Comparison of ENCODE assay signal across 8 mouse cellular contexts in the genomic region with DNA sequence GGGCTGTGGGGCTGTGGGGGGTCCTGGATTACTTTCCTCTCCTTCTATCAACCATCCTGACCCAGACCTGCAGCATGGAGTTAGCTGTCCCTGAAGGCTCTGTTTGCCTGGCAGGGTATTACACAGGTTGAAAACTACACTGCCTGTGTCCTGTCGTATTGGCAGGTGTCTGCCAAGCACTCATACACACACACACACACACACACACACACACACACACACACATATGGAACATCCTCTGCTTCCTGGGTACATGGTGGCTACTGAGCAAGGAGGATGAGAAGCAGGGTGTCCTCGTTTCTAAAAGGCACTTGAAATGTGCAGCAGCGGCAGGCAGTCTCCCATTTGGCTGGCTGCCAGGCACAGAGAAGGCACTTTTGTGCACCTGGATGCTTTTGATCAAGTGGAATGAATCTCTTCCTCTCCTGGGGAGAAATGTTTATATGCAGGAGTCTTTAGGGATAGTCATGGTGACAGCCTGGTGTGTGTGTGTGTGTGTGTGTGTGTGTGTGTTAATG. TPM values are rescaled to one million over a fixed set of nuclear protein-coding genes. Genes with fewer than 3 reads are reported as not detected.
DNase-seq lines count a peak whose midpoint lies in the region; ATAC-seq lines count a peak whose summit lies in the region.

No protein-coding gene starts in this region.

- H3K36me3 ChIP-seq in kidney, embryonic 16.5 days (ENCODE audit: insufficient read depth, low read length) = no peaks in the 10 kb centered on the region
- no peaks in the 10 kb centered on the region for H3K36me3 ChIP-seq in embryonic facial prominence, embryonic 10.5 days (replicated peaks)
- H3K36me3 ChIP-seq in neural tube, embryonic 11.5 days (ENCODE audit: control insufficient read depth, insufficient read depth, low read length) = no peaks in the 10 kb centered on the region

- H3K27me3 ChIP-seq in kidney, embryonic 16.5 days (ENCODE audit: insufficient read depth, low read length) = no peaks in the 10 kb centered on the region
- no peaks in the 10 kb centered on the region for H3K27me3 ChIP-seq in embryonic facial prominence, embryonic 10.5 days (replicated peaks; ENCODE audit: low read depth, poor library complexity, severe bottlenecking)
- H3K27me3 ChIP-seq in neural tube, embryonic 11.5 days (ENCODE audit: control insufficient read depth, insufficient read depth, low read length) = no peaks in the 10 kb centered on the region

- H3K4me2 ChIP-seq in kidney, embryonic 16.5 days (replicated peaks; ENCODE audit: low read depth, low read length) = 0 out of 2 replicates have a peak overlapping the region, but pooled peaks have one; percentile 6
- no peak overlapping the region for H3K4me2 ChIP-seq in neural tube, embryonic 11.5 days (ENCODE audit: low read depth)

- ATAC-seq in kidney, embryonic 16.5 days (ENCODE audit: low FRiP score, low TSS enrichment) = no peak
- no peak for ATAC-seq in neural tube, embryonic 11.5 days (ENCODE audit: insufficient read depth, low FRiP score, low TSS enrichment)

- no peak overlapping the region for H3K9ac ChIP-seq in kidney, embryonic 16.5 days (replicated peaks; ENCODE audit: low read length)
- no peak overlapping the region for H3K9ac ChIP-seq in neural tube, embryonic 11.5 days (ENCODE audit: low read length)

- no peaks in the 10 kb centered on the region for H3K4me1 ChIP-seq in kidney, embryonic 16.5 days (ENCODE audit: insufficient read depth, low read length)
- H3K4me1 ChIP-seq in embryonic facial prominence, embryonic 10.5 days = peaks cover 29% of the 10 kb centered on the region
- 0 out of 2 replicates have a peak, but pooled peaks cover 5% of the 10 kb centered on the region for H3K4me1 ChIP-seq in neural tube, embryonic 11.5 days (ENCODE audit: control insufficient read depth, insufficient read depth, low read length)

- DNase-seq in kidney, adult 18-20 months = no peak
- DNase-seq in embryonic facial prominence, embryonic 10.5 days (ENCODE audit: low spot score) = peak; percentile 47
- DNase-seq in forelimb bud, embryonic 11.5 days (ENCODE audit: low read depth, low spot score) = peak; percentile 24
- DNase-seq in neural tube, embryonic 11.5 days (ENCODE audit: low spot score) = peak; percentile 11
- no peak for DNase-seq in Muller cell, postnatal 12 days (ENCODE audit: inconsistent ontology term)
- no peak for DNase-seq in ovary, adult 18-20 months (ENCODE audit: low spot score)
- no peak for DNase-seq in thymus, postnatal 14 days

- 18% methylated on average over 3 of the region's 3 CpGs for WGBS in kidney, embryonic 16.5 days
- 5% methylated on average over 3 of the region's 3 CpGs for WGBS in embryonic facial prominence, embryonic 10.5 days
- WGBS in neural tube, embryonic 11.5 days = 25% methylated on average over 3 of the region's 3 CpGs

- no peak overlapping the region for H3K27ac ChIP-seq in kidney, embryonic 16.5 days (ENCODE audit: low read length)
- H3K27ac ChIP-seq in embryonic facial prominence, embryonic 10.5 days (replicated peaks) = peak overlapping the region; percentile 84
- H3K27ac ChIP-seq in neural tube, embryonic 11.5 days (ENCODE audit: low read depth, low read length) = peak overlapping the region; percentile 20; the same call in 1 of the 2 replicates

- no peak overlapping the region for H3K4me3 ChIP-seq in kidney, embryonic 16.5 days (ENCODE audit: low read length)
- peak overlapping the region; percentile 41 for H3K4me3 ChIP-seq in embryonic facial prominence, embryonic 10.5 days
- H3K4me3 ChIP-seq in neural tube, embryonic 11.5 days (ENCODE audit: low read depth, low read length) = no peak overlapping the region

- no peaks in the 10 kb centered on the region for H3K9me3 ChIP-seq in kidney, embryonic 16.5 days (ENCODE audit: low read length)
- H3K9me3 ChIP-seq in embryonic facial prominence, embryonic 10.5 days = no peaks in the 10 kb centered on the region
- H3K9me3 ChIP-seq in neural tube, embryonic 11.5 days (ENCODE audit: control insufficient read depth, low read length) = no peaks in the 10 kb centered on the region

RNA-seq across cellular contexts. Expression of a gene that starts 44.9 kb away (rescaled TPM):
- polyA plus RNA-seq in kidney, embryonic 16.5 days (2015; fragmentation: Nextera tagmentation; extraction: Ambion mirVana) = 30.5 and 32.4 TPM in 2 replicates
- 38.0 and 48.9 TPM in 2 replicates for polyA plus RNA-seq in embryonic facial prominence, embryonic 10.5 days (2016; fragmentation: Nextera tagmentation; extraction: Ambion mirVana)
- polyA plus RNA-seq in neural tube, embryonic 11.5 days (2014; fragmentation: Nextera tagmentation; extraction: Ambion mirVana) = 34.9 and 42.5 TPM in 2 replicates

Comparison
In these comparisons a context has a peak if more than half of its experiments do, and no peak if none do; other contexts are left out.
1. DNase-seq: peak in embryonic facial prominence, embryonic 10.5 days (single experiment), forelimb bud, embryonic 11.5 days (single experiment) and neural tube, embryonic 11.5 days (single experiment); none in kidney, adult 18-20 months (single experiment), Muller cell, postnatal 12 days (single experiment), ovary, adult 18-20 months (single experiment) and thymus, postnatal 14 days (single experiment).